Mouse (Mus musculus): ENCODE data around the gene 2410137M14Rik. TPM values are rescaled to one million over a fixed set of nuclear protein-coding genes. Genes with fewer than 3 reads are reported as not detected.

Gene 2410137M14Rik
- polyA plus RNA-seq, 1 experiment from 2014 or later, result 0.47 TPM

Other genes starting within 250 kb of the 2410137M14Rik start
- not detected in 2 replicates for gene H2-M10.5, start 208.3 kb downstream of the 2410137M14Rik start, polyA plus RNA-seq (2014; fragmentation: Nextera tagmentation; extraction: Ambion mirVana)
- not detected in 2 replicates for gene H2-M10.6, start 169.1 kb downstream of the 2410137M14Rik start, polyA plus RNA-seq (2014; fragmentation: Nextera tagmentation; extraction: Ambion mirVana)
- gene Trim26, start 144.1 kb downstream of the 2410137M14Rik start, polyA plus RNA-seq (2014; fragmentation: Nextera tagmentation; extraction: Ambion mirVana), result 35.0 and 39.8 TPM in 2 replicates
- gene Trim15, start 114.0 kb downstream of the 2410137M14Rik start, polyA plus RNA-seq (2014; fragmentation: Nextera tagmentation; extraction: Ambion mirVana), result 0.61 and 0.78 TPM in 2 replicates
- gene Trim10, start 111.7 kb downstream of the 2410137M14Rik start, polyA plus RNA-seq (2014; fragmentation: Nextera tagmentation; extraction: Ambion mirVana), result 0.88 and 2.1 TPM in 2 replicates
- not detected in 2 replicates for gene Trim40, start 91.1 kb downstream of the 2410137M14Rik start, polyA plus RNA-seq (2014; fragmentation: Nextera tagmentation; extraction: Ambion mirVana)
- not detected in 2 replicates for gene Trim31, start 83.1 kb downstream of the 2410137M14Rik start, polyA plus RNA-seq (2014; fragmentation: Nextera tagmentation; extraction: Ambion mirVana)
- 0.90 and 1.3 TPM in 2 replicates for gene Rnf39, start 38.3 kb downstream of the 2410137M14Rik start, polyA plus RNA-seq (2014; fragmentation: Nextera tagmentation; extraction: Ambion mirVana)
- gene Ppp1r11, start 29.5 kb downstream of the 2410137M14Rik start, polyA plus RNA-seq (2014; fragmentation: Nextera tagmentation; extraction: Ambion mirVana), result 170 and 191 TPM in 2 replicates
- 50.4 and 55.7 TPM in 2 replicates for gene Znrd1, start 22.7 kb downstream of the 2410137M14Rik start, polyA plus RNA-seq (2014; fragmentation: Nextera tagmentation; extraction: Ambion mirVana)
- gene Znrd1as, start 22.6 kb downstream of the 2410137M14Rik start, polyA plus RNA-seq (2014; fragmentation: Nextera tagmentation; extraction: Ambion mirVana), result 3.4 and 5.1 TPM in 2 replicates
- 0.64 and 1.0 TPM in 2 replicates for gene H2-M5, start 8.3 kb upstream of the 2410137M14Rik start, polyA plus RNA-seq (2014; fragmentation: Nextera tagmentation; extraction: Ambion mirVana)
- 225 and 236 TPM in 2 replicates for gene Zfp57, start 19.9 kb upstream of the 2410137M14Rik start, polyA plus RNA-seq (2014; fragmentation: Nextera tagmentation; extraction: Ambion mirVana)
- 2.2 and 3.1 TPM in 2 replicates for gene Mog, start 42.2 kb upstream of the 2410137M14Rik start, polyA plus RNA-seq (2014; fragmentation: Nextera tagmentation; extraction: Ambion mirVana)
- gene Gabbr1, start 64.7 kb upstream of the 2410137M14Rik start, polyA plus RNA-seq (2014; fragmentation: Nextera tagmentation; extraction: Ambion mirVana), result 114 and 117 TPM in 2 replicates
- gene Olfr90, start 107.3 kb upstream of the 2410137M14Rik start, polyA plus RNA-seq (2014; fragmentation: Nextera tagmentation; extraction: Ambion mirVana), result not detected in 2 replicates
- not detected in 2 replicates for gene Olfr91, start 117.0 kb upstream of the 2410137M14Rik start, polyA plus RNA-seq (2014; fragmentation: Nextera tagmentation; extraction: Ambion mirVana)
- not detected in 2 replicates for gene Olfr92, start 138.9 kb upstream of the 2410137M14Rik start, polyA plus RNA-seq (2014; fragmentation: Nextera tagmentation; extraction: Ambion mirVana)
- not detected in 2 replicates for gene Olfr93, start 180.3 kb upstream of the 2410137M14Rik start, polyA plus RNA-seq (2014; fragmentation: Nextera tagmentation; extraction: Ambion mirVana)
- gene Ubd, start 212.7 kb upstream of the 2410137M14Rik start, polyA plus RNA-seq (2014; fragmentation: Nextera tagmentation; extraction: Ambion mirVana), result not detected in 2 replicates
- 0.21 TPM in 1 of 2 replicates, not detected in the other for gene Olfr94, start 219.8 kb upstream of the 2410137M14Rik start, polyA plus RNA-seq (2014; fragmentation: Nextera tagmentation; extraction: Ambion mirVana)
- not detected in 2 replicates for gene Olfr95, start 231.9 kb upstream of the 2410137M14Rik start, polyA plus RNA-seq (2014; fragmentation: Nextera tagmentation; extraction: Ambion mirVana)
- not detected in 2 replicates for gene Olfr96, start 238.9 kb upstream of the 2410137M14Rik start, polyA plus RNA-seq (2014; fragmentation: Nextera tagmentation; extraction: Ambion mirVana)